Mouse (Mus musculus): Measurements from ENCODE around the gene Wnt2. TPM values are rescaled to one million over a fixed set of nuclear protein-coding genes. Genes with fewer than 3 reads are reported as not detected.

Wnt2 gene
- 1.2 and 1.6 TPM in 2 replicates for polyA plus RNA-seq (2015; fragmentation: Nextera tagmentation; extraction: Ambion mirVana)

GRCm38 (mm10) chr6:18029746-18030656 lies at the start of gene Wnt2:
TSS of gene Wnt2 (minus strand) at chr6:18030585.

Other genes starting within 250 kb of the Wnt2 start
- not detected in 2 replicates for gene Asz1, start 78.5 kb upstream of the Wnt2 start, polyA plus RNA-seq (2015; fragmentation: Nextera tagmentation; extraction: Ambion mirVana)
- gene Cftr, start 140.1 kb upstream of the Wnt2 start, polyA plus RNA-seq (2015; fragmentation: Nextera tagmentation; extraction: Ambion mirVana), result 0.45 and 0.59 TPM in 2 replicates